Mouse (Mus musculus) cerebellum, adult 2 months (tissue): ENCODE results near the gene Cblc.

Experiments used
- CTCF ChIP-seq: fragments of 200-500 bp; IDR thresholded peaks from 2 replicates; pipeline ENCODE4 v1.5.1; 2011; ENCODE audit warnings: low read depth, mild to moderate bottlenecking, control low read depth, low read length, moderate library complexity, borderline replicate concordance; ENCODE audit not compliant: insufficient read depth
- POLR2A ChIP-seq: fragments of 200-500 bp; IDR thresholded peaks from 2 replicates; pipeline ENCODE4 v1.6.1; 2011; ENCODE audit warnings: low read length, control low read depth, borderline replicate concordance; ENCODE audit not compliant: insufficient read depth

GRCm38 (mm10) chr7:19820347-19821048, 23.9 kb upstream of the Cblc start:
- TF ChIP-seq CTCF (no peak), POLR2A (no peak)
